Mouse (Mus musculus) midbrain, postnatal 0 days (tissue): ENCODE data around the gene Morn2. TPM values are rescaled to one million over a fixed set of nuclear protein-coding genes. Genes with fewer than 3 reads are reported as not detected.

ENCODE experiments used
- ATAC-seq: fragments of 200-750 bp; cut with Nextera tagmentation; 2 replicates; pipeline ENCODE4 v1.8.0; 2017; ENCODE audit warnings: moderate number of reproducible peaks, mild to moderate bottlenecking, moderate TSS enrichment, moderate library complexity; ENCODE audit not compliant: low FRiP score
- DNase-seq: peaks from one replicate; pipeline ENCODE4 v3.0.0-alpha.2; 2015; ENCODE audit warnings: low spot score
- H3K27ac ChIP-seq: fragments of 300-500 bp; sonication (generic); 2 replicates; pipeline ENCODE4 v1.5.1; 2014; ENCODE audit warnings: low read depth, mild to moderate bottlenecking, low read length, mixed read lengths
- H3K27me3 ChIP-seq: fragments of 300-500 bp; sonication (generic); 2 replicates; pipeline ENCODE4 v1.6.1; 2014; ENCODE audit warnings: low read length, control low read depth, mixed read lengths; ENCODE audit not compliant: insufficient read depth
- H3K36me3 ChIP-seq: fragments of 300-500 bp; sonication (generic); 2 replicates; pipeline ENCODE4 v1.6.1; 2014; ENCODE audit warnings: low read length, control low read depth, mixed read lengths; ENCODE audit not compliant: insufficient read depth
- H3K4me1 ChIP-seq: fragments of 300-500 bp; sonication (generic); 2 replicates; pipeline ENCODE4 v1.6.1; 2014; ENCODE audit warnings: mild to moderate bottlenecking, control low read depth, antibody characterized with exemption, low read length, mixed read lengths; ENCODE audit not compliant: insufficient read depth
- H3K4me2 ChIP-seq: fragments of 300-500 bp; sonication (generic); 2 replicates; pipeline ENCODE4 v1.6.1; 2014; ENCODE audit warnings: low read depth, mild to moderate bottlenecking, low read length, mixed read lengths; ENCODE audit not compliant: poor library complexity, severe bottlenecking
- H3K4me3 ChIP-seq: fragments of 300-500 bp; sonication (generic); 2 replicates; pipeline ENCODE4 v1.5.1; 2014; ENCODE audit warnings: low read depth, mild to moderate bottlenecking, low read length, moderate library complexity
- H3K9ac ChIP-seq: fragments of 300-500 bp; sonication (generic); replicated peaks from 2 replicates; pipeline ENCODE4 v1.6.1; 2014; ENCODE audit warnings: mild to moderate bottlenecking, low read length, moderate library complexity, mixed read lengths; ENCODE audit not compliant: poor library complexity, severe bottlenecking
- H3K9me3 ChIP-seq: fragments of 300-500 bp; sonication (generic); 2 replicates; pipeline ENCODE4 v1.6.1; 2016; ENCODE audit warnings: low read length, control low read depth
- CTCF ChIP-seq: IDR thresholded peaks from 2 replicates; pipeline ENCODE4 v1.5.1; 2016; ENCODE audit warnings: antibody characterized with exemption, mild to moderate bottlenecking
- WGBS: fragments of 180-500 bp; shearing (Covaris S2); extraction: QIAGEN DNeasy Blood & Tissue Kit; methylation state at CpG from one replicate; pipeline ENCODE4 v1.1.7; 2014; 5-methylcytosine and 5-hydroxymethylcytosine counted together
- polyA plus RNA-seq: library from polyadenylated mRNA; unstranded; fragments of >200 nt; fragmentation: Nextera tagmentation; extraction: Ambion mirVana; gene quantifications from 2 replicates; pipeline ENCODE4 v1.2.1, GENCODE M21; 2015
- total RNA-seq: library from RNA; depleted of rRNA; stranded (reverse); fragments of >200 nt; gene quantifications from 2 replicates; pipeline ENCODE4 v1.2.3, GENCODE M21; 2014; rRNA removed

Morn2 gene
- total and polyA plus RNA-seq, 2 experiments from 2014 or later: 14.8 to 50.0 TPM

DNA sequence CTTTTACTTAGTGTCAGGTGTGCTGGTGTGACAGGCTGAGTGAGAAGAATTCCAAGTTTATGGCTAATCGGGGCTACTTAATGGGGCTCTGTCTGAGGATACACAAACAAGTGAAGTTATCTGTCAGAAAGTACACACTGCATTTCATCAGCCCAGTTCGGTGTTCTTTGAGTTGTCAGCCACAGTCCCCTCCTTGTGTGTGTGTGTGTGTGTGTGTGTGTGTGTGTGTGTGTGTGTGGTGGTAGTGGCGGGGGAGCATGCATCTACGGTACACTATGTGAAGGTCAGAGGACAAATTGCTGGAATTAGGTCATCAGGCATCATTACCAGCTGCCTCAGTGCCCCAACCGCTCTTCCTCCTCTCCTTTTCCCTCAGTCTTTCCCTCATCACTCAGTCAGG is 35.5 kb downstream of the Morn2 start:
- no peak for DNase-seq
- Histone ChIP-seq H3K27me3 (no peaks in the 10 kb centered on the region), H3K4me2 (no peak overlapping the region), H3K4me3 (no peak overlapping the region), H3K4me1 (no peaks in the 10 kb centered on the region), H3K36me3 (no peaks in the 10 kb centered on the region), H3K9me3 (no peaks in the 10 kb centered on the region), H3K9ac (no peak overlapping the region), H3K27ac (no peak overlapping the region)
- no peak for ATAC-seq
- WGBS: 89% methylated on average over 5 of the region's 5 CpGs
- no peak for TF ChIP-seq CTCF

DNA sequence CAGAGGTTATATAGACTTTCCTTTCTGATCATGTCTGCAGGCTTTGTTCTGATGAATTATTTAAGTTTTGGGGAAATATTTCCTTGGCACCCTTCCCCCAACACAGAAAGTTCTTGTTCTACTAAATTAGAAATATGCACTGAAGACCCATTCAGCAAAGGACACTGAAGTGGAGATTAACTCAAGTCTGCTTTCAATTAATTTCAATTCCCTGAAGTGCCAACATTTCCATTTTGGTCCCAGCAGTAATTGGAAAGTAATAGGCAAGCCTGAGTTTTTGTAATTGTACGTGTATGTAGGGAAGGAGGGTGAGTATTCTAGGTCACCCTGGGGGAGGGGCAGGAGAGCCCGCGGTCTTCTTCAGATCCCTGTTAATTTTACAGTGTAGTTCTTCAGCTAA is 36.4 kb downstream of the Morn2 start:
- Histone ChIP-seq H3K4me2 (no peak overlapping the region), H3K27me3 (no peaks in the 10 kb centered on the region), H3K36me3 (no peaks in the 10 kb centered on the region), H3K4me1 (no peaks in the 10 kb centered on the region), H3K9ac (no peak overlapping the region), H3K9me3 (no peaks in the 10 kb centered on the region), H3K27ac (no peak overlapping the region), H3K4me3 (no peak overlapping the region)
- ATAC-seq (no peak), DNase-seq (peak; percentile 59)
- TF ChIP-seq CTCF: no peak
- 65% methylated on average over 3 of the region's 3 CpGs for WGBS

GRCm38 (mm10) chr17:80332386-80332785 is 42.4 kb downstream of the Morn2 start:
- Histone ChIP-seq H3K9me3 (no peaks in the 10 kb centered on the region), H3K27ac (no peak overlapping the region), H3K4me2 (no peak overlapping the region), H3K9ac (no peak overlapping the region), H3K36me3 (no peaks in the 10 kb centered on the region), H3K27me3 (no peaks in the 10 kb centered on the region), H3K4me3 (no peak overlapping the region), H3K4me1 (no peaks in the 10 kb centered on the region)
- ATAC-seq (no peak; the same call in 1 of the 2 replicates), DNase-seq (peak; percentile 41)
- TF ChIP-seq CTCF: peak; percentile 71
- 89% methylated on average over 2 of the region's 2 CpGs for WGBS

DNA sequence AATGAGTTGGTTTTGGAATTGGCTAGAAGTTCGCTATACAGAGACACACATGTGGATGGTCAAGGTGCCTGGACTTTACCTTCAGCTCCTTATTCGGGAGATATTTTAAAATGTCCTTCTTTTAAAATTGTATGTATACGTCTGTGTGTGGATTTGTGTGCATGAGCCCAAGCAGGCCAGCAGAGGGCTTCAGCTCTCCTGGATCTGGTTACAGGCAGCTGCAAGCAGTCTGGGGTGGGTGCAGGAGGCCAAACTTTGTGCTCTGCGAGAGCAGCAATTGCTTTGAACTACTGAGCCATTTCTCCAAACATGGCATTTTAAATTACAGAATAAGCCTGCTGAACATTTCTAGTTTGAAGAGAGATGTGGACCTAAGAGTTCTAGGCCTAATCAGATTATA is 55.3 kb downstream of the Morn2 start:
- no peak for ATAC-seq
- no peaks in the 10 kb centered on the region for H3K27me3 ChIP-seq

DNA sequence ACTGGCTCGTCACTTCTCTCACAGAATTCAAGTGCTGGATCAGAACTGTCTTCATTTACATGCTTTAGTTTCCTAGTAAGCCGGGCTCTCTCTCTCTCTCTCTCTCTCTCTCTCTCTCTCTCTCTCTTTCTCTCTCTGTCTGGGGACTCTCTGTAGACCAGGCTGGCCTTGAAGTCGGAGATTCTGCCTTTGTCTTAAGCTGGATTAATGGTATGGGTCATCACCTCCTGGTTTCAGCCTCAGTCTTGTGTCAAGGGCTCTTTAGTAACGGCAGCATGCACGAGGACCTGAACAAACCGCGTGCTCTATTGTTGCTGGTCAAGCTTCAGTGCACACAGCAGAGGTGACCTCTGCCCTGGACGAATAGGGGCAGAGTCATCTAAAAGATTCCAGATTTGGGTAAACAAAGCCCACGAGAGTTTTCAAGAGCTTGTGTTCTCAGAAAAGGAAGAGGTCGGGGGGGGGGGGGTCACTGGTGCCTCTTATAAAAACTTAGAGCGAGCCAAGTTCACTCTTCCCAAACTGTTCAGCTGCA is 56.7 kb downstream of the Morn2 start:
- DNase-seq (no peak), ATAC-seq (no peak)
- Histone ChIP-seq H3K9me3 (no peaks in the 10 kb centered on the region), H3K4me2 (no peak overlapping the region), H3K4me1 (no peaks in the 10 kb centered on the region), H3K9ac (no peak overlapping the region), H3K36me3 (no peaks in the 10 kb centered on the region), H3K27ac (no peak overlapping the region), H3K27me3 (no peaks in the 10 kb centered on the region), H3K4me3 (no peak overlapping the region)
- 20% methylated on average over 11 of the region's 11 CpGs for WGBS
- TF ChIP-seq CTCF: no peak

More for the DNA sequence above, 55.3 kb downstream of the Morn2 start:
- no peaks in the 10 kb centered on the region for H3K4me1 ChIP-seq
- H3K9me3 ChIP-seq: no peaks in the 10 kb centered on the region
- H3K9ac ChIP-seq: no peak overlapping the region
- H3K27ac ChIP-seq: no peak overlapping the region
- H3K4me2 ChIP-seq: no peak overlapping the region
- no peaks in the 10 kb centered on the region for H3K36me3 ChIP-seq
- peak; percentile 45 for DNase-seq
- H3K4me3 ChIP-seq: no peak overlapping the region
- peak; percentile 63 for TF ChIP-seq CTCF
- 82% methylated on average over 4 of the region's 4 CpGs for WGBS

Other genes starting within 250 kb of the Morn2 start
- gene Hnrnpll, start 227.9 kb upstream of the Morn2 start, total RNA-seq: 56.1 and 64.5 TPM in 2 replicates
- 36.3 and 38.5 TPM in 2 replicates for gene Hnrnpll, start 227.9 kb upstream of the Morn2 start, polyA plus RNA-seq
- 1.3 and 1.5 TPM in 2 replicates for gene Galm, start 162.7 kb upstream of the Morn2 start, total RNA-seq
- gene Galm, start 162.7 kb upstream of the Morn2 start, polyA plus RNA-seq: 1.00 and 1.1 TPM in 2 replicates
- gene Srsf7, start 82.9 kb upstream of the Morn2 start, total RNA-seq: 150 and 173 TPM in 2 replicates
- 199 and 224 TPM in 2 replicates for gene Srsf7, start 82.9 kb upstream of the Morn2 start, polyA plus RNA-seq
- 0.11 TPM in 1 of 2 replicates, not detected in the other for gene Ttc39d, start 82.7 kb upstream of the Morn2 start, total RNA-seq
- gene Ttc39d, start 82.7 kb upstream of the Morn2 start, polyA plus RNA-seq: 0.06 and 0.12 TPM in 2 replicates
- 5.6 and 9.2 TPM in 2 replicates for gene Gemin6, start 65.8 kb upstream of the Morn2 start, total RNA-seq
- gene Gemin6, start 65.8 kb upstream of the Morn2 start, polyA plus RNA-seq: 14.4 and 16.2 TPM in 2 replicates
- gene Dhx57, start 273 bp downstream of the Morn2 start, total RNA-seq: 64.5 and 72.3 TPM in 2 replicates
- 34.7 and 36.9 TPM in 2 replicates for gene Dhx57, start 273 bp downstream of the Morn2 start, polyA plus RNA-seq
- gene Arhgef33, start 17.2 kb downstream of the Morn2 start, total RNA-seq: 3.0 and 7.7 TPM in 2 replicates
- gene Arhgef33, start 17.2 kb downstream of the Morn2 start, polyA plus RNA-seq: 2.0 and 2.2 TPM in 2 replicates
- gene Gm10190, start 83.3 kb downstream of the Morn2 start, total RNA-seq: not detected in 2 replicates
- 1.8 and 5.0 TPM in 2 replicates for gene Gm10190, start 83.3 kb downstream of the Morn2 start, polyA plus RNA-seq
- 29.0 and 34.3 TPM in 2 replicates for gene Sos1, start 190.2 kb downstream of the Morn2 start, total RNA-seq
- gene Sos1, start 190.2 kb downstream of the Morn2 start, polyA plus RNA-seq: 6.2 and 7.2 TPM in 2 replicates